Mouse (Mus musculus) retina, postnatal 1 day (tissue): ENCODE measurements at regions not wholly inside any gene's neighbourhood (a gene's known extent, or its start where the extent isn't known, plus 50 kb on each side); places are given as distances from the start of the nearest gene placed in this dataset.

Experiments used
- DNase-seq: peaks from one replicate; pipeline ENCODE4 v3.0.0-alpha.2; 2012

- no peak for DNase-seq
These were observed 681.3 kb upstream of the Pot1a start for GRCm38 (mm10) chr6:26490321-26490720.

- DNase-seq: no peak
These were observed 675.4 kb upstream of the Pot1a start for GRCm38 (mm10) chr6:26484451-26484850.

- peak; percentile 56 for DNase-seq
These were observed 632.3 kb upstream of the Pot1a start for GRCm38 (mm10) chr6:26441133-26441875.

GRCm38 (mm10) chr6:26440445-26440844 lies 631.4 kb upstream of the Pot1a start:
- peak; percentile 50 for DNase-seq
